Mouse (Mus musculus): ENCODE data around the gene Ifnab. TPM values are rescaled to one million over a fixed set of nuclear protein-coding genes. Genes with fewer than 3 reads are reported as not detected.

Ifnab gene
- not detected in 2 replicates for total RNA-seq (2014; fragmentation: Nextera tagmentation)
- total RNA-seq (2017): not detected in 2 replicates
- not detected in 2 replicates for polyA plus RNA-seq (2012)

DNA sequence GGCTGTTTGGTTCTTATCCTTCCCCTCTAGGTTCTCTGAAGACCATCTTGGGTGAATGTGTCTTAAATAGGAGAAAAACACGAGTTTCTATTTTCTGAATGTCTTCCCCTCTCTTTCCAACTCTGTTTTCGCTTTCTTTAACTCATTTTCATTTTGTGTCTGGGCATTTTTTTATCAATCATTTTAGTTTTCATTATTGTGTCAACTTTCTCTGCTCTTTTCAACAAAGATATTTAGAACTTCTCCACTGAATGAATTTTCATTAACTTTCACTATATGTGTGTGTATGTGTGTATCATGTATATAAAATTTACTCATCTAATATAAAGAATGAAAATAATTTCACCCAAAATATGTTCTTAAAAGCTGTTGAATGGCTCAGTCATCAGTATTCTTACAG lies at the start of gene Ifnab:
Ifnab (minus strand) TSS at position 101 of the 400 bp plus-strand sequence.
- H3K4me3 ChIP-seq (ENCODE audit: low read depth, low read length): no peak within 1 kb of the TSS
- no peaks in the 10 kb centered on the region for H3K4me1 ChIP-seq (ENCODE audit: insufficient read depth, low read depth, low read length)
- H3K9me3 ChIP-seq (replicated peaks): no peaks in the 10 kb centered on the region
- DNase-seq (ENCODE audit: low spot score): no peak
- H3K36me3 ChIP-seq (replicated peaks): no peaks in the 10 kb centered on the region
- TF ChIP-seq GATA1 (IDR thresholded peaks at IDR 0.05; ENCODE audit: borderline replicate concordance, low read length): no peak
- TF ChIP-seq GATA2 (IDR thresholded peaks at IDR 0.05; ENCODE audit: borderline replicate concordance, low read depth, low read length): no peak
- H3K27me3 ChIP-seq (ENCODE audit: insufficient read depth, low read length): no peaks in the 10 kb centered on the region
- no peak for ATAC-seq (ENCODE audit: extremely low read depth, insufficient number of reproducible peaks, low FRiP score, poor library complexity, severe bottlenecking)

- Histone ChIP-seq H3K27me3 (ENCODE audit: insufficient read depth, low read length) (0 out of 2 replicates have a peak, but pooled peaks cover 3% of the 10 kb centered on the region), H3K4me1 (ENCODE audit: insufficient read depth, low read depth, low read length) (no peaks in the 10 kb centered on the region; the same call in 1 of the 2 replicates), H3K9me3 (replicated peaks) (no peaks in the 10 kb centered on the region), H3K4me3 (ENCODE audit: low read depth, low read length) (no peak overlapping the region), H3K36me3 (replicated peaks) (no peaks in the 10 kb centered on the region)
- no peak for TF ChIP-seq POLR2AphosphoS5 (IDR thresholded peaks at IDR 0.05; ENCODE audit: insufficient replicate concordance, low read depth, low read length)
- TF ChIP-seq GATA1 (IDR thresholded peaks at IDR 0.05; ENCODE audit: borderline replicate concordance, low read length): no peak
- TF ChIP-seq TAL1 (conservative IDR thresholded peaks at IDR 0.05; ENCODE audit: low read depth, low read length): no peak
- no peak for TF ChIP-seq GATA2 (IDR thresholded peaks at IDR 0.05; ENCODE audit: borderline replicate concordance, low read depth, low read length)
- no peak for TF ChIP-seq CTCF (IDR thresholded peaks at IDR 0.05; ENCODE audit: low read depth, low read length)
- no peak for ATAC-seq (ENCODE audit: extremely low read depth, insufficient number of reproducible peaks, low FRiP score, poor library complexity, severe bottlenecking)
- no peak for DNase-seq (ENCODE audit: low spot score)
These were observed 47.9 kb upstream of the Ifnab start for GRCm38 (mm10) chr4:88739036-88739435.

DNA sequence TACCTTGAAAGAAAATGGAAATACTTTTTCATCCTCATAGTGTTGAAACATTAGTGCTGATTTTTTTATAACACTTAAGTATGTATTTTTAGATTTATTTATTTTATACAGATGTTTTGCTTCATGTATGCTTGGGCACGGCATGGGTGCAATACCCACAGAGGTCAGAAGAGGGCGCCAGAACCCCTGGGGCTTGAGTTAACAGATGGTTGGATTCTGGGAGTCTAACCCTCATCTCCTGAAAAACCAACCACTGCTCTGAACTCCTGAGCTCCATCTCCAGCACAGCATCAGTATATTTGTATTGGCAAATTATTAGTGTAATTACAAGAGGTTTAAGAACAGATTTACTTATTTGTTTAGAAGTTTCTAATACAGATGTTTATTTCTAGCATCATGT lies 47.3 kb upstream of the Ifnab start:
- no peak overlapping the region for H3K4me3 ChIP-seq (ENCODE audit: low read depth, low read length)
- ATAC-seq (ENCODE audit: extremely low read depth, insufficient number of reproducible peaks, low FRiP score, poor library complexity, severe bottlenecking) (no peak), DNase-seq (ENCODE audit: low spot score) (no peak)
- 0 out of 2 replicates have a peak, but pooled peaks cover 3% of the 10 kb centered on the region for H3K27me3 ChIP-seq (ENCODE audit: insufficient read depth, low read length)
- no peaks in the 10 kb centered on the region; the same call in 1 of the 2 replicates for H3K4me1 ChIP-seq (ENCODE audit: insufficient read depth, low read depth, low read length)
- TF ChIP-seq CTCF (IDR thresholded peaks at IDR 0.05; ENCODE audit: low read depth, low read length) (peak; percentile 77), TAL1 (conservative IDR thresholded peaks at IDR 0.05; ENCODE audit: low read depth, low read length) (no peak)
- no peaks in the 10 kb centered on the region for H3K36me3 ChIP-seq (replicated peaks)
- no peaks in the 10 kb centered on the region for H3K9me3 ChIP-seq (replicated peaks)

GRCm38 (mm10) chr4:88727324-88727723 lies 36.2 kb upstream of the Ifnab start:
- H3K4me3 ChIP-seq (ENCODE audit: low read depth, low read length): no peak overlapping the region
- TF ChIP-seq CTCF (IDR thresholded peaks at IDR 0.05; ENCODE audit: low read depth, low read length): no peak
- no peak for TF ChIP-seq TAL1 (conservative IDR thresholded peaks at IDR 0.05; ENCODE audit: low read depth, low read length)

GRCm38 (mm10) chr4:88726727-88727126 lies 35.6 kb upstream of the Ifnab start:
- Histone ChIP-seq H3K9me3 (replicated peaks) (no peaks in the 10 kb centered on the region), H3K4me3 (ENCODE audit: low read depth, low read length) (no peak overlapping the region), H3K27me3 (ENCODE audit: insufficient read depth, low read length) (0 out of 2 replicates have a peak, but pooled peaks cover 4% of the 10 kb centered on the region), H3K4me1 (ENCODE audit: insufficient read depth, low read depth, low read length) (peaks cover 5% of the 10 kb centered on the region), H3K36me3 (replicated peaks) (no peaks in the 10 kb centered on the region)
- ATAC-seq (ENCODE audit: extremely low read depth, insufficient number of reproducible peaks, low FRiP score, poor library complexity, severe bottlenecking): no peak
- no peak for TF ChIP-seq CTCF (IDR thresholded peaks at IDR 0.05; ENCODE audit: low read depth, low read length)
- TF ChIP-seq GATA2 (IDR thresholded peaks at IDR 0.05; ENCODE audit: borderline replicate concordance, low read depth, low read length): no peak
- no peak for TF ChIP-seq TAL1 (conservative IDR thresholded peaks at IDR 0.05; ENCODE audit: low read depth, low read length)
- DNase-seq (ENCODE audit: low spot score): no peak

More at GRCm38 (mm10) chr4:88727324-88727723, 36.2 kb upstream of the Ifnab start:
- no peaks in the 10 kb centered on the region for H3K36me3 ChIP-seq (replicated peaks)
- H3K27me3 ChIP-seq (ENCODE audit: insufficient read depth, low read length): 0 out of 2 replicates have a peak, but pooled peaks cover 4% of the 10 kb centered on the region
- H3K9me3 ChIP-seq (replicated peaks): no peaks in the 10 kb centered on the region
- DNase-seq (ENCODE audit: low spot score) (no peak), ATAC-seq (ENCODE audit: extremely low read depth, insufficient number of reproducible peaks, low FRiP score, poor library complexity, severe bottlenecking) (no peak; the same call in 1 of the 2 replicates)
- peaks cover 5% of the 10 kb centered on the region for H3K4me1 ChIP-seq (ENCODE audit: insufficient read depth, low read depth, low read length)

DNA sequence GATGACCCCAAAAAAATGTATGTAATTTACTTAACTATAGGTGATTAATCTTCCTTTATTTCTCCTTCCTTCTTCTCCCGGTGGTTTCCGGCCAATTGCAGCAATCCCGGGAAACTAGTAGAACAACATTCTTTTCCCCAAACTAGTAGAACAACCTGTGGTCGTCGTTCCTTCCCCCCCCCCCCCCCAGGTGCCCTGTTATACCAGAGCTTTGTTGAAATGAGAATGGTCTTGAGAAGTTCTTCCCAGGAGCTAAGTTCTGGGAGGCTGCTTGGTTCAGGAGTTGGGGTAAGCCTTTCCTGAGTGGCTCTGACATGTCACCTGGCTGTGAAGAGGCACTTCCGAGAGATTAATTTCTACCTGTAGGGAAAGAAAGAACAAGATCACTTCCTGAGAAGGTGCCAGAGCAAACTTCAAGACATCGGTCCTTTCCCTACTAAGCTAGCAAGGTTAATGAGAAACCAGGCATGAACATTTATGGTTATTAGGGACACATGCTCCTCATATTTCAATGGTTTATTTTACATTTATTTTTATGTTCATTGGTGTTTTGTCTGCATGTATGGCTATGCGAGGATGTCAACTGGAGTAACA lies 32.4 kb upstream of the Ifnab start:
- H3K27me3 ChIP-seq (ENCODE audit: insufficient read depth, low read length): 0 out of 2 replicates have a peak, but pooled peaks cover 4% of the 10 kb centered on the region
- no peaks in the 10 kb centered on the region for H3K9me3 ChIP-seq (replicated peaks)
- H3K4me3 ChIP-seq (ENCODE audit: low read depth, low read length): no peak overlapping the region
- H3K36me3 ChIP-seq (replicated peaks): peaks cover 16% of the 10 kb centered on the region
- DNase-seq (ENCODE audit: low spot score) (no peak), ATAC-seq (ENCODE audit: extremely low read depth, insufficient number of reproducible peaks, low FRiP score, poor library complexity, severe bottlenecking) (no peak)
- no peak for TF ChIP-seq GATA2 (IDR thresholded peaks at IDR 0.05; ENCODE audit: borderline replicate concordance, low read depth, low read length)
- TF ChIP-seq GATA1 (IDR thresholded peaks at IDR 0.05; ENCODE audit: borderline replicate concordance, low read length): no peak
- TF ChIP-seq TAL1 (conservative IDR thresholded peaks at IDR 0.05; ENCODE audit: low read depth, low read length): no peak
- no peak for TF ChIP-seq POLR2AphosphoS5 (IDR thresholded peaks at IDR 0.05; ENCODE audit: insufficient replicate concordance, low read depth, low read length)
- TF ChIP-seq CTCF (IDR thresholded peaks at IDR 0.05; ENCODE audit: low read depth, low read length): no peak
- peaks cover 23% of the 10 kb centered on the region for H3K4me1 ChIP-seq (ENCODE audit: insufficient read depth, low read depth, low read length)
